Mouse (Mus musculus) embryonic stem cell, embryonic (primary cell): ENCODE measurements around the gene St8sia6.
"Not testable (repeated sequence)": the region's sequence is repeated elsewhere in the genome, so short reads cannot be mapped to it uniquely, and the experiment has no call there.

Experiments used
- CTCF ChIA-PET, 4 experiments: fragments of 300-600 bp in 2 of 4; fragments of 350-600 bp in 2 of 4; sonication (Branson Sonifier 250); formaldehyde crosslinking; loops; one replicate each; lab custom pipeline; 2022; ENCODE audit warnings: inconsistent platforms in 2 of 4; lab: Charles Lee
- POLR2A ChIA-PET, 4 experiments: fragments of 300-600 bp in 2 of 4; fragments of 350-600 bp in 2 of 4; sonication (Branson Sonifier 250); formaldehyde crosslinking; loops; one replicate each; lab custom pipeline; 2022; ENCODE audit warnings: antibody characterized with exemption in 4 of 4, inconsistent platforms in 1 of 4; lab: Charles Lee

St8sia6 gene

GRCm38 (mm10) chr2:13708785-13709184 lies 85.1 kb downstream of the St8sia6 start:
- ChIA-PET CTCF (no interaction called here), POLR2A (interaction anchor here in 1 of 4 experiments (1.3 kb wide), 1 partner anchor 12 kb away, joined by 3 read pairs; no protein-coding TSS in a partner anchor)

- POLR2A ChIA-PET: interaction anchor here in 3 of 4 experiments (0.5 to 1.4 kb wide), 6 partner anchors 10 to 123 kb away, joined by 3 to 4 read pairs (median 3); no protein-coding TSS in a partner anchor
- CTCF ChIA-PET: no interaction called here
Measured at GRCm38 (mm10) chr2:13697514-13697913, 96.3 kb downstream of the St8sia6 start.

GRCm38 (mm10) chr2:13694417-13694816 lies 99.4 kb downstream of the St8sia6 start:
- CTCF ChIA-PET: no interaction called here
- POLR2A ChIA-PET: interaction anchor here in 2 of 4 experiments (0.6 to 1.0 kb wide), 3 partner anchors 44 to 108 kb away, joined by 3 read pairs; no protein-coding TSS in a partner anchor

DNA sequence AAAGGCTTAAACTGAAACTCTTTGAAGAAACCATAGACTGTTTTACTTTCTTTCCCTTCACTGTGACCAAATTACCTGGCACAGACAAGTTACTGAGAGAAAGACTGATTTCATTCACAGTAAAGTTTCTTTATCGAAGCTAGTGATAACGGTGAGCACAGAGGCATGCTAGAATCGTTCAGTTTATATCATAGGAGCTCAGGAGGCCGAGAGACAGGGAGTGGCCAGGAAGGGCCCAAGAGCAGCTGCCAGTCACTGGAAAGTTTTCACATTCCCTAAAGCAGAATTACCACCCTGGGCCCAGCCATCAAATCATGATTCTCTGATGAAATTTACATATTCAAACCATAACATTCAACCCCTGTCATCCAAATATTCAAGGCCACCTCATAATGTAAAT lies 109.5 kb downstream of the St8sia6 start:
- ChIA-PET POLR2A (no interaction called here), CTCF (no interaction called here)

- POLR2A ChIA-PET: no interaction called here
- CTCF ChIA-PET: interaction anchor here in 2 of 4 experiments (0.8 to 1.6 kb wide), 2 partner anchors 11 to 612 kb away, joined by 3 read pairs; no protein-coding TSS in a partner anchor
Measured at GRCm38 (mm10) chr2:13683205-13683570, 110.7 kb downstream of the St8sia6 start.

DNA sequence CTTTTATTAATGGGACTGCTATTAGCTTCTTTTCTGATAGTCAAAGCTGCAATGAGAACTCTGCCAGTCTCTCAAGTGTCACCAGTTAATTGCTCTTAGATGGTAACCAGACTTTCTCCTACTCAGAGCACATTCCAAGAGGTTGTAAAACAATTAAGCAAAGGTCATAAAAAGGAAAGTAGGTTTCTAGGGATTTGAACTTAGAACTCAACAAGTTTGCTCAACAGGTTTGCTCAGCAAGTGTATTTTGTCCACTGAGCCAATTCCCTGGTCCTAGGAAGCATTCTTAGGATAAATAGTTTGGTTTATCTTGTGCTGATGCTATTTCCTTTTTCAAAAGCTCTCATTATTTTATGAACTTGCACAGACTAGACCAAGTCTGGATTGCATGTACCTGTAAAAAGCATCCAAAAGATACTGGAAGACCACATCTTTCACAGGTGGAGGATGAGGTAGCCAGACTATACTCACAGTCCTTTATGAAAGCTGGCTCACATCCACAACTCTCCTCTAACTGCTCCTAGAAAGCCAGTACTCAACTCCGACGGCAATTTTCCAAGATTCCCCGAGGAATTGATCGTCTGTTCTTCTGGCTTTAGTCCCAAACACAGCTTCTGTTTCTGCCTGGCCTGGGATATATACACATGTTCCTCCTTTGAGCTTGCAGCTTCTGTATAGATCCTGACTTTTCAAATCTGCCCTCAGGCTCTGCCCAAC lies 111.2 kb downstream of the St8sia6 start:
- POLR2A ChIA-PET: no interaction called here
- CTCF ChIA-PET: interaction anchor here in 2 of 4 experiments (0.8 to 1.6 kb wide), 2 partner anchors 10 to 612 kb away, joined by 3 read pairs; no protein-coding TSS in a partner anchor

DNA sequence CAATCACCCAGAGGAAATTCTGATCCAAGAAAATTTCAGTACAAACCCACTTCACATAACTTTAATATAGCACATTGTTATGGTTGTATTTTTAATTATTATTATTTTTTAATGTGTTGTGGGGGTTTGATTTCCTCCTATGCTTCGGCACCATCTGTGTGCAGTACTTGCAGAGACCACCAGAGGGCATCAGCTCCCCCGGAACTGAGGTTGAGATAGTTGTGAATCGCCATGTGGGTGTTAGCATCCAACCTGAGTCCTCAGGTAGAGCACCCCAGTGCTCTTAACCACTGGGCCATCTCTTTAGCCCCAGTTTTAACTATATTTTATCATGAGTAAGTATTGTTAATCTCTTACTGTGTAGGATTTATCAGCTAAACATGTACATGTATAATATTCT lies 120.9 kb downstream of the St8sia6 start:
- POLR2A ChIA-PET: interaction anchor here in 1 of 4 experiments (0.8 kb wide), 1 partner anchor 95 kb away, joined by 3 read pairs; no protein-coding TSS in a partner anchor

DNA sequence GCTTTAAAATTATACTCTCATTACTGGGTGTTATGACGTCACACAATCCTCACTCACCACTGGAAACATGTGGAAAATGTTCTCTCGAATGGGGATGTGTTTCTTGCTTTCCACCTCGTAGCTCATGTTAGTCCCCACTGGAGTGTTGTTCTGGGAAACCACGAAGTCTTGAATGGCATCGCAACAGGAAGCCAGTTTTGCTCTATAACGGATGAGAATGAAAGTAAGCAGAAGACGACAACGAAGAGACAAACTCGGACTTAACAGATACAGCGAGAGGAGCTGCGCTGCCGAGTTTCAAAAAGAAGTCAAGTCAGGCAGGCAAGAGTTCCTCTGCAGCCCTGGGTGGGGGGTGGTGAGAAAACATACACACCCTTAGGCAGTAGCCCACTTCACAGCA lies 121.4 kb downstream of the St8sia6 start:
- POLR2A ChIA-PET: interaction anchor here in 1 of 4 experiments (0.8 kb wide), 1 partner anchor 95 kb away, joined by 3 read pairs; no protein-coding TSS in a partner anchor
- CTCF ChIA-PET: interaction anchor here in 3 of 4 experiments (0.5 to 1.4 kb wide), 12 partner anchors 11 to 623 kb away, joined by 3 to 5 read pairs (median 3); partner anchors contain the start of gene St8sia6 (in 1 of the 3)

More for the DNA sequence above, 120.9 kb downstream of the St8sia6 start:
- CTCF ChIA-PET: interaction anchor here (0.6 to 1.4 kb wide), 12 partner anchors 10 to 622 kb away, joined by 3 to 5 read pairs (median 3); partner anchors contain the start of gene St8sia6 (in 1 of the 4)

GRCm38 (mm10) chr2:13634866-13635265 lies 159.0 kb downstream of the St8sia6 start:
- ChIA-PET POLR2A (interaction anchor here in 1 of 4 experiments (0.5 kb wide), 1 partner anchor 1306 kb away, joined by 6 read pairs; no protein-coding TSS in a partner anchor), CTCF (interaction anchor here in 1 of 4 experiments (0.6 kb wide), 1 partner anchor 1105 kb away, joined by 3 read pairs; no protein-coding TSS in a partner anchor)

- POLR2A ChIA-PET: interaction anchor here in 1 of 4 experiments (0.7 kb wide), 2 partner anchors 56 to 100 kb away, joined by 3 read pairs; no protein-coding TSS in a partner anchor
Measured at GRCm38 (mm10) chr2:13630136-13630832, 163.6 kb downstream of the St8sia6 start.

DNA sequence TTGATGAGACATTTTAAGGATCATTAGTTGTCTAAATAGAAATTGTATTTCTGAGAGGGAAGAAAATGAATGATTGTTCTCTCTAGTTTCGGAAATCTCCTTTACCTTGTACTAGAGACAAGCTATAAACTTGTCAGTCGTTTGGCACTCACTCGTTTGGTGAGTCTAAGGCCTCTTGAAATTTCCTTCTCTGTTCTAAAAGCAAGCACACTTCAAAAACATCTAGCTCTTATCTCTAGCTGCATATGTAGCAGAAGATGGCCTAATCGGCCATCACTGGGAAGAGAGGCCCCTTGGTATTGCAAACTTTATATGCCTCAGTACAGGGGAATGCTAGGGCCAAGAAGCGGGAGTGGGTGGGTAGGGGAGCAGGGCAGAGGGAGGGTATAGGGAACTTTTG lies 190.2 kb downstream of the St8sia6 start:
- POLR2A ChIA-PET, CTCF ChIA-PET: not testable (repeated sequence)

More at GRCm38 (mm10) chr2:13630136-13630832, 163.6 kb downstream of the St8sia6 start:
- CTCF ChIA-PET: interaction anchor here in 1 of 4 experiments (0.6 kb wide), 1 partner anchor 356 kb away, joined by 4 read pairs; no protein-coding TSS in a partner anchor

GRCm38 (mm10) chr2:13603093-13603492 lies 190.8 kb downstream of the St8sia6 start:
- CTCF ChIA-PET: no interaction called here
- POLR2A ChIA-PET: no interaction called here
